35 mouse cellular contexts compared by ENCODE assay signal in the genomic region with DNA sequence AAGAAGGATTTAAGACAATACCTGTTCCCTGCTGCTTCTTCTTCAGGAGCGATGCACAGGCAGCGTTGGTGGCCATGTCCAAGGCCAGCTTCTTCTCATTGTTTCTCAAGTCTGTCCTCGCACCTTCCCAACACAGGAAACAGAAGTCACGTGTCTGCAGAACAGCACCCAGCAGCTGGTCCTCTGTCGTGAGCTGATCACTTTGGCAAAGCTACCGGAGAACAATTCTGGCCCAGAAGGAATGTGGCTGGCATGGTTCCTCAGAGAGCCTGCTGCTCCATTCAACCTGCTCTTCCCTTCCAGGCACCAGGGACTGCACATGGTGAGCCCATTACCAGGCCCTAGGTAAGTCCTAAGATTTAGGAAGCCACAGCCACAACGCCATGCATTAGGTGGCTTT.
"Had no signal": no experiment of that assay in that cellular context is flagged by ENCODE, and none has a peak within 500 bp of the region (broad histone marks: within the 10 kb centered on the region; RNA-seq: fewer than 3 reads in every experiment).

No protein-coding gene starts in this region.

- H3K36me3 ChIP-seq: hindbrain, embryonic 10.5 days; hindbrain, embryonic 12.5 days; hindbrain, embryonic 15.5 days had no signal

- H3K4me1 ChIP-seq: heart, embryonic 10.5 days; hindbrain, embryonic 12.5 days; hindbrain, embryonic 13.5 days; hindbrain, embryonic 15.5 days; intestine, embryonic 15.5 days had no signal

- H3K4me3 ChIP-seq: heart, embryonic 10.5 days; heart, embryonic 12.5 days; heart, embryonic 13.5 days; heart, embryonic 15.5 days; hindbrain, embryonic 10.5 days; hindbrain, embryonic 12.5 days; hindbrain, embryonic 13.5 days; hindbrain, embryonic 15.5 days; intestine, embryonic 15.5 days; kidney, embryonic 15.5 days; layer of hippocampus, adult 2 months had no signal

- DNase-seq: heart, postnatal 10 days; heart, postnatal 14 days; heart, postnatal 36 days; heart, postnatal 4 days; kidney, adult 11 months; kidney, adult 18-20 months; kidney, adult 2 months; kidney, adult 8-10 months; kidney, adult 9 months; kidney, postnatal 10 days; kidney, postnatal 14 days; kidney, postnatal 25 days; kidney, postnatal 36 days; kidney, postnatal 4 days; layer of hippocampus, adult 9-11 months; layer of hippocampus, postnatal 36 days had no signal

- H3K27me3 ChIP-seq: heart, embryonic 12.5 days; heart, embryonic 13.5 days; heart, embryonic 15.5 days; hindbrain, embryonic 12.5 days; hindbrain, embryonic 13.5 days; hindbrain, embryonic 15.5 days; intestine, embryonic 15.5 days; kidney, embryonic 15.5 days had no signal

- H3K4me2 ChIP-seq: heart, embryonic 11.5 days; heart, embryonic 12.5 days; heart, embryonic 13.5 days; heart, embryonic 15.5 days; hindbrain, embryonic 12.5 days; hindbrain, embryonic 13.5 days; hindbrain, embryonic 14.5 days; hindbrain, embryonic 15.5 days; intestine, embryonic 15.5 days; kidney, embryonic 15.5 days had no signal

- H3K27ac ChIP-seq: heart, embryonic 10.5 days; heart, embryonic 13.5 days; heart, embryonic 15.5 days; hindbrain, embryonic 10.5 days; hindbrain, embryonic 12.5 days; hindbrain, embryonic 13.5 days; hindbrain, embryonic 14.5 days; hindbrain, embryonic 15.5 days; hindbrain, postnatal 0 days; intestine, embryonic 15.5 days; kidney, embryonic 15.5 days; kidney, postnatal 0 days; layer of hippocampus, adult 2 months had no signal

- H3K9ac ChIP-seq: heart, embryonic 12.5 days; heart, embryonic 13.5 days; heart, embryonic 15.5 days; hindbrain, embryonic 12.5 days; hindbrain, embryonic 13.5 days; hindbrain, embryonic 14.5 days; hindbrain, embryonic 15.5 days; intestine, embryonic 15.5 days; kidney, embryonic 15.5 days had no signal

- ATAC-seq: hindbrain, embryonic 16.5 days; hindbrain, postnatal 0 days; inflammation-experienced regulatory T-cells, adult 6 months; intestine, embryonic 15.5 days; intestine, embryonic 16.5 days; intestine, postnatal 0 days had no signal

- H3K9me3 ChIP-seq: heart, embryonic 10.5 days; heart, embryonic 12.5 days; heart, embryonic 13.5 days; heart, embryonic 15.5 days; hindbrain, embryonic 10.5 days; hindbrain, embryonic 12.5 days; hindbrain, embryonic 13.5 days; hindbrain, embryonic 15.5 days; intestine, embryonic 15.5 days; kidney, embryonic 15.5 days had no signal
